Mouse (Mus musculus): ENCODE results near the gene 4930522H14Rik.
A peak's percentile ranks its signal among the peaks of the same experiment; 100 is the strongest.

Gene 4930522H14Rik

DNA sequence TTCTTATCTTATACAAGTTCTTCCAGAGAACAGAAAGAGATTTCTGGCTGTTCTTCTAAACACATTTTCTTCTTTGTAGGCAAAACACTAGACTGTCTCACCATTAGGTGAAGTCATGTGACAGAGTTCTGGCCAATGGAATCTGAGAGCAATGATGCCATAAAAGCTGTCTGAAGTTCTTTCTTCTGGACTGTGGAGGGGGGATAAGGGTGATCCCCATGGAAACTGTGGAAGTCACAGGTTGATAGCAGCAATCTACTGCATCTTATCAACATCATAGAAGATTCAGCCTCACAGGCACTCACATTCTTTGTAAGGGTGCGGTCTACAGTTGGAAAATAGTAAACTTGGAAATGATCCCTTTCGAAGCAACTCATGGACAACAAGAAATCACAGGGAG is at the start of gene 4930522H14Rik:
Gene 4930522H14Rik, minus strand, starts transcription at position 187 of the 400 bp plus-strand sequence.
- no peak for DNase-seq

DNA sequence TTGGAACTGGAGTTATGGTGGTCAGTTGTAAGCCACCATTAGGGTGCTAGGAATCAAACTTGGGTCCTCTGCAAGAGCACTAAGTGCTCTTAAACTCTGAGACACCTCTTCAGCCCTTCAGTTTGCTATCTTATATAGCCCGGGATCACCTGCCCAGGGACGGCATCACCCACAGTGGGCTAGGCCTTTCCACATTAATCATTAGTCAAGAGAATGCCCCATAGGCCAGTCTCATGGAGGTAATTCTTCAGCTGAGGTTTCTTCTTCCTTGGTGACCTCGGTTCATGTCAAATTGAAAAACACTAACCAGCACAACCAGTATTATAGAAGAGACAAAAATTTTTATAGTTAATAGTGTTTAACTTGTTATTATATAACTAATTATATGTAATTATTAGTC is 47.3 kb upstream of the 4930522H14Rik start:
- no peak for DNase-seq

DNA sequence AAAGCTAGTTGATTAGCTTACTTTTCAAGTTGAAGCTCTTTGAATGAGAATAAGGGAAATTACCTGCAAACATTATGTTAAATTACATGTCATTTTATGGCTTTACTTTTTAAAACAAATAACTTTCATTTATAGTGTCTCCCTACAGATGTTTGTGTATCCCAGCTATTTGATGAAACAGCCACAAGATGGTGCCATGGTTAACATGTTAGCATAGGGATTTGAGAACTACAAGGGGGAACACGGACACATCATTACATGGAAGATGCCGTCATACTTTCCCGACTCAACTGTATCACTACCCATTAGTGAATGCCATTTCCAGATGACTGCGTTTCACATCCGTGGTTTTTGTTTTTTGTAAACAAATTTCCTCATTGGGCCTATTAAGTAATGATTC is 45.8 kb upstream of the 4930522H14Rik start:
- no peak for DNase-seq

DNA sequence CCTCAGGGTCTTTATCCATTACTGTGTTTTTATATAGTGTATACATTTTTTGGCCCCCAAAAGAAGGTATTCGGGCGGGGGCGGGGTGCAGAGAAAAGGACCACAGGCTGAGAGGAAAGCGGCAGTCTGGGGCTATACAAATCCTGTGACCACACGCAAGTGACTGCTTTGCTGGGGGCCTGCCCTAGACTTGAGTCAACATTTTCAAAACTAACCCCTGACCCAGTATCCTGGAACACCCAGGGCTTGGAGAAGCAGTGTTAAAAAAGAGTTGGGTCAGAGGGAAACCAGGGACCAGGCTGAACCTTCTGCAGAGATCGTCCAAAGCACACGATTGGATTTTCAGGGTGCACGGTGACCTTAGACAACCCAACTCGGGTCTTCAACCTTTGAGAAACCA is 43.7 kb upstream of the 4930522H14Rik start:
- DNase-seq = no peak

- no peak for DNase-seq
Observed at GRCm38 (mm10) chr4:109574331-109574730, 43.2 kb upstream of the 4930522H14Rik start.

DNA sequence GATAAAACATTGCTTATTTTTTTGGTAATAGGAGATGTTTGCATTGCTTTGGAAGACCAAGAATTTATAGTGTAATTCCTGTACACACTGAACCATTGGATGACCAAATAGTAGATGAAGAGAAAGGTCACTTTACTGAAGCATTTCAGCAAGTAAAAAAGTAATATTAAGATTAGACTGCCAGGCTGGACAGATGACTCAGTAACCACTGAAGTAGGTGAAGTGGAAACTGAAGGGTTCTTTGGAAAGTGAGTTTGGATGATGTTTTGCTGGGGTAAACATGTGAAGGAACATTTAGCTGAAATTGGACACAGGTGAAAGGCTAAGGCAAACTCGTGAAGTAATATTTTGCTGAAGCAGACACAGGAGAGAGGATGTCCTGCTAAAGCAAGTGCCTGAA is 41.5 kb upstream of the 4930522H14Rik start:
- DNase-seq = no peak

DNA sequence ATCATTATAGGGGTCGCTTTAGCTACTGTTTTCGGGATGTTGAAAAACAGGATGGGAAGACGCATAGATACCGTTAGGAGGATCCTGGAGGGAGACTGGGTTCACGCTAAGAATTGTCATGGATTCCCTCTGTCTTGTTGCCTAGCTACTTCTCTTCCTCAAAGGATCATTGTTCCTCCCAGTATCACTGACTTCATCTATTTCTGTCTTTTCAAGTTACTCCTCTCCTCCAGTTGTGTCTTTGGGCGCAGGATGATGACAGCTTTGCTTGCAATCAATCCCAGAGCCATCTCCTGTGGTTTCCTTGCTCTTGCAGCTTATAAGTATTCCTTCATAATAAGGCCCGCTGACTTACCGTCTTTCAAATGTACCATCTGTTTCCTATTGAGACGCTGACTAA is 38.3 kb upstream of the 4930522H14Rik start:
- DNase-seq = no peak

GRCm38 (mm10) chr4:109568959-109569358 is 37.9 kb upstream of the 4930522H14Rik start:
- DNase-seq = no peak

DNA sequence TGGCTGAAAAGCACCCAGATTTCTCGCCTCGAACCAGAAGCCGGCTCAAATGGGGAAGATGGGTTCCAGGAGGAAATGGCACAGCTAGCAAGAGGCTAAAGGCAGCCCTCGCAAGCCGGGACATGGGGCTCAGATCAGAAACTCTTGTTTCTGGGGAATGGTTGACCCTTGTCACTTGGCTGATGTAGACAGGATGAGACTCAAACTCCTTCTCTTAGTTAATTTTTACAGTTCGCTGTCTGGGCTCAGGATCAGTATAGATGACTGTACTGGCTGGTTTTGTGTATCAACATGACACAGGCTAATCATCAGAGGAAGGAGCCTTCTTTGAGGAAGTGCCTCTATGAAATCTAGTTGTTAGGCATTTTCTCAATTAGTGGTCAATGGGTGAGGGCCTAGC is 33.6 kb upstream of the 4930522H14Rik start:
- no peak for DNase-seq

- DNase-seq = no peak
Observed at GRCm38 (mm10) chr4:109550338-109551150, 19.4 kb upstream of the 4930522H14Rik start.

DNA sequence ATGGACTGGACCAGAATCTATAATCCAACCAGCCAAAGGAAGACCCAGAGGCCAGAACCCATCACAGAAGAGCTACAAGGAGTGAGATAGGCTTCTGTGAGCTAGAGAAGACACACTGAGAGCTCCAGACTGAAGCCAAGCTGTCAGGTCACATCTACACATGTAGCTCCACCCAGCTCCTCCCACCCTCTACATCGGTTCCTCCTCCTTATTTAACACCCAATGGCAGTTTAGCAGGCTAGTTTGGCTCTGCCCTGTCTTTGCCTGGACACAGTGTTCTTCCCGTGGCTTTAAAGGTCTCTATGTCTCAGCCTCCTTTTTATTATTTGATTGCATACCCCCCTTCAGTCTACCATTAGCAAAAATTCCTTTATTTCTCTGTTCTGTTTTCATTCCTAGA is 16.2 kb upstream of the 4930522H14Rik start:
- no peak for DNase-seq

DNA sequence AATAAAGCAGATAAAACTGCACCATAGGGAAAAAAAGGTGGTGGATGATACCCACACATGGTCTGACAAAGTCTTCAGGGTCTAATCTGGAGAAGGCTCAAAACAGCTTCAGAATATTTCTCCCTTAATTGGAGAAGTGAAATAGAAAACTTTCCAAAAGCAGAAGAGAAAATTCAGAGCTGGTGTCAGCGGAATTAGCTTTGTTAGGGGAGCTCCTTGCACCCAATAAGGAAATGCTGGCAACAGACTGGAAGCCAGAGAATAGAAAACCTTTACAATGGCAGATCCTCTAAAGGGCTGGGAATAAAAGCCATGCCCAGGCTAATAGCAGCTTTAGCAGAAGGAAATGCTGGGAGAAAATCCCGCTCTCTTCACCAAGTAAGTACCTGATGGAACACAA is 15.4 kb upstream of the 4930522H14Rik start:
- DNase-seq = no peak

DNA sequence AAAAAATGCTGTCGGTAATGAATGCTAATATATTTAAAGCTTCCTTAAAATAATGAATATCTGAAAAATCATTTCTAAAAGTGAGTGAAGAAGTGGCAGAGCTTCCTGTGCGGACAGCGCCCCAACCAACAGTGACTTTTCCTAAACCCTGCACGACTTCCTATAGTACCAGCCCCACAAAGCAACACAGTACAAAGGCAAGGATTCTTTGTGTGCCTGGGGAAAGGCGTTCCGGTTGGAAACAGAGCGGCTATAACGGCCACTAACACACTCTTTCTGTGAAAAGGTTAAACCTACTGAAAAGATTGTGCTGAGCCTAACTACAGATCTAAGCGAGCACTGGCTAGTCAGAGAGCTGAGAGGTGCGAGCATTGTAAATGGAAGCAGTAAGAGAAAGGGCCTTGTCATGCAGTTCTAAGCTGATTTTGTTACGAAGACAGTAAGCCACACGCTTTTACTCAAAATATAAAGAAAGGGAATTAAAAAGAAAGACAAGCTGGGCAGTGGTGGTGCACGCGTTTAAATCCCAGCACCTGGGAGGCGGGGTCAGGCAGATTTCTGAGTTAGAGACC is 766 bp downstream of the 4930522H14Rik start:
- no peak for DNase-seq

DNA sequence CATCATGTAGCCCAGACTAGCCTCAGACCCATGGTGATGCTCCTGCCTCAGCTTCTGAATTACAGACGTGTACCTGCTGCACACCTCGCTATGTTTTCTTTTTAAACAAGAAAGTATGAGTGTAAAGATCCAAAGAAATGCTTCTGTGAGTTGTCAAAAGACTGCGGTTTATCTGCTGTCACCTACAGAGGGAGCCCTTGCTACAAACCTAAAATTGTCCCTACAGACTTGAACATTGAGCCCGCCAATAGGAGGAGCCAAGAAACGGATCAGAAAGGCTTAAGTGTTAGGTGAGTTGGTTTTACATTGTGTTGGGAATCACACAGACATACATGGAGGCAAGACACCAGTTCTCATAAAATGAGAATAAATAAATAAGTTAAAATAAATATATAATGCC is 26.2 kb downstream of the 4930522H14Rik start:
- DNase-seq = peak; percentile 6

DNA sequence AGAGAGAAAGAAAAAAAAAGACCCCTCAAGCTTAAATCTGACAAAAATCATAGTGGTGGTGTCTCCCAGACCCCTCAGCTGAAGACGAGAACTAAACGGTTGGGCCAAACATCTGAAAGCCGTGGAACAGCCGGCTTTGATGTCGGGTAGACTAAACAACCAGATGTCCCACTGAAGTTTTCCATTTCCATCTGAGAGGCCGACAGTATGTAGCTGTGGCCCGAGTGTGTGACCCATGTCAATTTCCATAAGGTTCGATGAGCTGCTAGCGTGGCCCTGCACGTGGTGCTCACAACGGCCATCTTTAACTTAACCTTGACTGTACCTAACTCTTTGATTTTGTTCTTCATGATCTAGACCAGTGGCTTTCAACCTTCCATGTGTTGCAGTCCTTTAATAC is 32.6 kb downstream of the 4930522H14Rik start:
- DNase-seq = no peak

DNA sequence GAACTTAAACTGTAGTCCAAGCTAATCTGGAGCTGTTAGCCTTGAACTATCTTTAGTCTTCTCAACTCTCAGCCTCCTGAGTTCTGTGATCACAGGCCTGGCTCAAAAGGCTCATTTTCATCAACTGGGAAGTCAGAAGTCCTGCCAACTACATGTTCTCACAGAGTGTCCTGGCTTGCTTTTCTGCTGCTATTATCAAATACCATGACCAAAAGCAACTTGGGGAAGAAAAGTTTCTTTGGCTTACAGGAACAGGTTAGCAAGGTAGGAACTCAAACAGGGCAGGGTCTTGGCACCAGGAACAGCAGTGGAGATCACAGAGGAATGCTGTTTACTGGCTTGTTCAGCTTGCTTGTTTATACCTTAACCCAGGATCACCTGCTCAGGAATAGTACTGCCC is 37.5 kb downstream of the 4930522H14Rik start:
- no peak for DNase-seq

DNA sequence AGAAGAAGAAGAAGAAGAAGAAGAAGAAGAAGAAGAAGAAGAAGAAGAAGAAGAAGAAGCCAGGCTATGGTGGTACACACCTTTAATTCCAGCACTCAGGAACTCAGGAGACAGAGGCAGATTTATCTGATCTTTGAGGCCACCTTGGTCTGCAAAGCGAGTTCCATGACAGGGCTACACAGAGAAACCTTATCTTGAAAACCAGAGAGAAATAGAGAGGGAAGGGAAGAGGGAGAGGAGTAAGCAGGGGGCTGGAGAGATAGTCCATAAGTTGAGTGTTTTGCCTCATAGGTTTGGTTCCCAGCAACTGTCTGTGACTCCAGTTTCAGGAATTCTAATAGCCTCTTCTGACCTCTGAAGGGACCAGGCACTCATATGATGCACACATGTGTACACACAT is 42.3 kb downstream of the 4930522H14Rik start:
- no peak for DNase-seq

- DNase-seq = no peak
Observed at GRCm38 (mm10) chr4:109484621-109485020, 46.5 kb downstream of the 4930522H14Rik start, which contains the start of gene Rnf11. Rnf11 (minus strand) TSS chr4:109484728.

GRCm38 (mm10) chr4:109482701-109483100 is 48.4 kb downstream of the 4930522H14Rik start:
- no peak for DNase-seq

DNA sequence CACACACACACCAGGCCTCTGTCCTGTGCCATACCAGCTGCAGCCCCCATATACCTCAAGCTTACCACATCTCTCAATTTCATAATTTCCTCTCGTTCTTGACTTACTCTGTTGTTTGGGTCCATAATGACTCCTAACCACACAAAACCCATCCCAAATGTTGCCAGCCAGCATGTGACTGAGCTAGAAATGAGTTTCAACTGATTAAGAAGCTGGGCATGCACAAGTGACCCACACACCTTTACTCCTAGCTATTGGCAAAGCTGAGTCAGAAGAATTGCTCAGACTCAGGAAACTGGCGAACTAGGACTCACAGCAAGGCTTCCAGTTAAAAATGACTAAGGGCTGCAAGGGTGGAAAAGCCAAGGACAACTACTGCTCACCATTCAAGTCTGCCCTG is 49.7 kb downstream of the 4930522H14Rik start:
- no peak for DNase-seq

DNA sequence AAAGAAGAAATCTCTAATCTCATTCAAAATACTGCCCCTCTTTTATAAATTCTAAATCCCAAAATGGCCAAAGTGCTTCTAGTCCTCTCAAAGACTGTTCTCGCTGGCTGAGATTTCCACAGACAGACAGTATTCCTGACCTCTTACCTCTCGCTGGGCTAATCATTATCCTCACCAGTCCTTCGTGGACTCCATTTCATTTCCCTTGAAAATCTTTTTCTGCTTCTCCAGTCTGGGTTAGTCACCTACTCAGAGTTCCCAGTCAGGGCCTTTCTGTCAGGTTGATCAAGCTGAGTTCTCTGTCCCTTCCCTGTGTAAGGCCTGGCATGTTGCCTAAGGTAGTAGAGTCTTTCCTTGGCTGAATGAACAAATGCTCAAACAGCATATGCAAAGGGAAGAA is 53.6 kb downstream of the 4930522H14Rik start:
- DNase-seq = no peak

DNA sequence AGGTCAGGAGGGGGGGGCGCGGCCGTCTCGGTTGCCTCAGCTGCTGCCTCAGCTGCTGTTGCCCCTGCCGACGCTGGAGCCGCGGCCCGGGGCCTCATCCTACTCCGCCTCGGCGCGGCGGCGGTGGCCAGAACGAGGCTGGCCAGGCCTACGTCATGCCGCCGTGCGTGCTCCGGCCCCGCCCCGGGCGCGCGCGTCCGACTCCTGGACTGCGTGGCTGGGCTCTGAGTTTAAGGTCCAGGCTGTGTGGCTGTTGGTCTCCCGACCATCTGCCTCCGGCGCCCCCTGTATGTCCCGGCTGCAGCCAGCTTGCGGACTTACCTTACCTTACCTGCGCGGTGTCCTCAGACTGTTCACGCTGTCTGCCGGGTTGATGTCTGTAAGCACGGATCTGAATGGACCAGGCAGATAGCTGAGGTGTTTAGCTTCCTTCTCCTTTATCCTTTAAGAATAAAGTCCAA is 54.5 kb downstream of the 4930522H14Rik start:
- DNase-seq = peak; percentile 90

DNA sequence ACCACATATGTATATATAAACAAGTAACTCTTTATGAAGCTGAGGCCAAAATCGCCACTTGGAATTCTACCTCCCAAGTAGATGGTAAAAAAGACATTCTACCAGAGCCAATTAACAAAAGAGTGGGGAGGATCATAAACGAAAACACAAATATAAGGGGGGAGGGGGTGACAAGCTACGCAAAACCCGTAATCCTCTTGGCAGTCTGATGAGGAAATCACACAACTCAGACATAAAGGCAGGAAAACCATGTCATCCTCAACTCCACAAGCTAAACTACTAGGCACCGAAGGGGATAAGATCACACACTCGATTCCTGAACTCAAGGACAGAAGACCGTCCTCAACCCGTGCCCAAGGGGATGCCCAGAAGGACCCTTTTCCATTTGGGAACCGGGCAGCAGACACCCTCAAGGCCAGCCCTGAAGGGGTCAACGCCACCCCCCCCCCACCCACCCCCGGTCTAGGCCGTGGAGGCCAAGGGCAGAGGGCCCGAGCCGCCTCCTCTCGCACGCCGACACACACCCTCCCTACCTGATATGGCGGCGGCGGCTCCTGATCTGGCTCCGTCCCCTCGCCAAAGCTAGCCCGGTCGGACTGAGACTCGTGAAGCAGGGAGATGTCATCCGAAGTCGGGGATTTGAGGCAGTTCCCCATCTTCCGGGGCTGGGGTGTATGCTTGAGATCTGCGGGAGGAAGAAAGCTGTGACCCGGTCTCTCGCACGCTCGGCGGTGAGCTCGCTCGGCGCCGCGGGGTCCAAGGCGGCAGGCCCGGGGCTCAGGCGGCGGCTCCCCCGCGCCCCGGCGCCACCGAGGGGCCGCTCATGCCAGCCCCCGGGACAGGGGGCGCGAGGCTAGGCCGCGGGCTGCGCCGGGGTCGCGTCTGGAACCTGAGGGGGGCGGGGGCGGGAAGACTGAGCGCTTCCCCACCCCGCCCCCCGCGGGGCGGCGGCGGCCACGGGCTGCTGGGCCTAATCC is 55.2 kb downstream of the 4930522H14Rik start:
- DNase-seq = peak; percentile 46
